Mouse (Mus musculus): Measurements from ENCODE around the gene Nrap.

DNA sequence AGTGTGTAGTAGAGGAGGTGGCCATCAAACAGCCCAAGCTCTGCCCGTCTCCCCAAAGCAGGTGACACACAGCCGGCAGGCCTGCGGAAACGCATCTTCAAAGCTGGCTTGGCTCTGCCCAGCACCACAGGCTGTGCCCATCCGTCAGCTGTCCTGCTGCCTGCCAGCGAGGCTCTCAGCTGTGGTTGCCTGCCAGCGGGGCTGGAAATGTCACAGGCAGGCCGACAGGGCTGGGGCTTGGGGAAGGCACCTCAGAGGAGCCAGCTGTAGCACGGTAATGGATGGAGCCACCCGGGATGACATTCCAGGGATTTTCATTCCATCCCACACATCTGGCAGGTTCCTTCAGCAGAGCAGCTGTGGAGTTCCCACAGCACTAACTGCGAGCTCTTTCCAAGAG lies 89.0 kb downstream of the Nrap start:
- TF ChIP-seq POLR2A (IDR thresholded peaks at IDR 0.05; ENCODE audit: extremely low read depth, insufficient read depth, low read length) (no peak), CTCF (IDR thresholded peaks at IDR 0.05; ENCODE audit: low read depth, low read length) (no peak)

All from liver, adult 2 months (tissue).